Mouse (Mus musculus) liver, embryonic 13.5 days (tissue): Measurements from ENCODE around the gene Dhx9. TPM values are rescaled to one million over a fixed set of nuclear protein-coding genes. Genes with fewer than 3 reads are reported as not detected.

Experiments
- polyA plus RNA-seq: library from polyadenylated mRNA; unstranded; fragments of >200 nt; fragmentation: Nextera tagmentation; extraction: Ambion mirVana; gene quantifications from 2 replicates; pipeline ENCODE4 v1.2.1, GENCODE M21; 2015

Gene Dhx9
- polyA plus RNA-seq, 1 experiment from 2014 or later, result 15.3 TPM

Other genes with a start within 250 kb of the Dhx9 start
- gene Lamc1, start 154.9 kb downstream of the Dhx9 start, polyA plus RNA-seq, result 7.1 and 7.2 TPM in 2 replicates
- gene Shcbp1l, start 62.5 kb downstream of the Dhx9 start, polyA plus RNA-seq, result 0.21 and 0.23 TPM in 2 replicates
- gene Npl, start 62.4 kb upstream of the Dhx9 start, polyA plus RNA-seq, result 8.0 and 10.1 TPM in 2 replicates
- 0.07 and 0.09 TPM in 2 replicates for gene Rgs8, start 165.4 kb upstream of the Dhx9 start, polyA plus RNA-seq